18 mouse cellular contexts compared by ENCODE assay signal in the genomic region with DNA sequence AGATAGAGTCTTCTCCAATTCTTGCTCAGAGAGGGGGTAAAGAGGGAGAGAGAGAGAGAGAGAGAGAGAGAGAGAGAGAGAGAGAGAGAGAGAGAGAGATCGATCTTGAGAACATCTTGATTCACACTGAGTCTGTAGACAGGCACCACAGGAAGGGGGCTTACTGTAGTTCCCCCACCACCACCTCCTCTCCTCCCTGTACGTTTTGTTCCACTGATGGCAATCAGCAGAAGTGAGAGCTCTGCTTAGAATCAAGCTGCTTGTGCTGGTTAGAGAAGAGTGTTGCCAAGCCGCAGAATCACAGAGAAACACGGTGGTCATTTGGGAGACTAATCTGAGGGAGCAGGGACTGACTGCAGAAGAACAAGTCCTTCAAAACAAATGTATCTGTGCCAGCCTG. TPM values are rescaled to one million over a fixed set of nuclear protein-coding genes. Genes with fewer than 3 reads are reported as not detected.
A peak's percentile ranks its signal among the peaks of the same experiment; 100 is the strongest.
DNase-seq lines count a peak whose midpoint lies in the region; ATAC-seq lines count a peak whose summit lies in the region.
"Had no signal": no experiment of that assay in that cellular context is flagged by ENCODE, and none has a peak within 500 bp of the region (broad histone marks: within the 10 kb centered on the region; RNA-seq: fewer than 3 reads in every experiment).

No protein-coding gene starts in this region.

- no peak overlapping the region for H3K4me2 ChIP-seq in embryonic facial prominence, embryonic 14.5 days (ENCODE audit: low read depth, low read length)
- H3K4me2 ChIP-seq in midbrain, embryonic 11.5 days: no peak overlapping the region
- H3K4me2 ChIP-seq in hindbrain, embryonic 15.5 days: peak overlapping the region; percentile 57
- peak overlapping the region; percentile 57 for H3K4me2 ChIP-seq in neural tube, embryonic 13.5 days

- no peaks in the 10 kb centered on the region for H3K36me3 ChIP-seq in embryonic facial prominence, embryonic 14.5 days (ENCODE audit: control insufficient read depth, insufficient read depth, low read length)
- H3K36me3 ChIP-seq in embryonic facial prominence, embryonic 10.5 days (replicated peaks): no peaks in the 10 kb centered on the region
- H3K36me3 ChIP-seq in midbrain, embryonic 11.5 days (ENCODE audit: control insufficient read depth, insufficient read depth, low read length): no peaks in the 10 kb centered on the region
- no peaks in the 10 kb centered on the region for H3K36me3 ChIP-seq in midbrain, embryonic 10.5 days
- H3K36me3 ChIP-seq in hindbrain, embryonic 15.5 days: no peaks in the 10 kb centered on the region
- H3K36me3 ChIP-seq in neural tube, embryonic 13.5 days: no peaks in the 10 kb centered on the region
- H3K36me3 ChIP-seq: G1E; limb, embryonic 13.5 days had no signal

- H3K4me3 ChIP-seq in embryonic facial prominence, embryonic 14.5 days (ENCODE audit: low read depth, low read length): no peak overlapping the region
- no peak overlapping the region for H3K4me3 ChIP-seq in embryonic facial prominence, embryonic 10.5 days
- H3K4me3 ChIP-seq in midbrain, embryonic 11.5 days (ENCODE audit: low read depth, low read length): no peak overlapping the region
- H3K4me3 ChIP-seq in midbrain, embryonic 10.5 days: no peak overlapping the region
- peak overlapping the region; percentile 39 for H3K4me3 ChIP-seq in hindbrain, embryonic 15.5 days
- peak overlapping the region; percentile 35 for H3K4me3 ChIP-seq in neural tube, embryonic 13.5 days
- H3K4me3 ChIP-seq: limb, embryonic 13.5 days; myocyte had no signal

- peaks cover 21% of the 10 kb centered on the region for H3K4me1 ChIP-seq in embryonic facial prominence, embryonic 14.5 days (ENCODE audit: control insufficient read depth, insufficient read depth, low read length)
- H3K4me1 ChIP-seq in embryonic facial prominence, embryonic 10.5 days: peaks cover 18% of the 10 kb centered on the region
- H3K4me1 ChIP-seq in midbrain, embryonic 11.5 days (ENCODE audit: control insufficient read depth, insufficient read depth, low read length): peaks cover 7% of the 10 kb centered on the region; the same call in 1 of the 2 replicates
- peaks cover 13% of the 10 kb centered on the region for H3K4me1 ChIP-seq in midbrain, embryonic 10.5 days
- peaks cover 16% of the 10 kb centered on the region for H3K4me1 ChIP-seq in hindbrain, embryonic 15.5 days (replicated peaks)
- peaks cover 26% of the 10 kb centered on the region for H3K4me1 ChIP-seq in neural tube, embryonic 13.5 days (replicated peaks)

- 43% methylated on average over 4 of the region's 4 CpGs for WGBS in embryonic facial prominence, embryonic 14.5 days
- WGBS in embryonic facial prominence, embryonic 10.5 days: 71% methylated on average over 4 of the region's 4 CpGs
- WGBS in midbrain, embryonic 11.5 days: 71% methylated on average over 4 of the region's 4 CpGs
- 75% methylated on average over 4 of the region's 4 CpGs for WGBS in midbrain, embryonic 10.5 days
- WGBS in hindbrain, embryonic 15.5 days: 43% methylated on average over 4 of the region's 4 CpGs
- 66% methylated on average over 4 of the region's 4 CpGs for WGBS in neural tube, embryonic 13.5 days

- H3K9me3 ChIP-seq in embryonic facial prominence, embryonic 14.5 days (ENCODE audit: control insufficient read depth, low read length): no peaks in the 10 kb centered on the region
- H3K9me3 ChIP-seq in embryonic facial prominence, embryonic 10.5 days: no peaks in the 10 kb centered on the region
- no peaks in the 10 kb centered on the region for H3K9me3 ChIP-seq in midbrain, embryonic 11.5 days (ENCODE audit: control insufficient read depth, low read length)
- H3K9me3 ChIP-seq in midbrain, embryonic 10.5 days (replicated peaks): no peaks in the 10 kb centered on the region
- H3K9me3 ChIP-seq in hindbrain, embryonic 15.5 days: no peaks in the 10 kb centered on the region
- H3K9me3 ChIP-seq in neural tube, embryonic 13.5 days: no peaks in the 10 kb centered on the region

- H3K9ac ChIP-seq in embryonic facial prominence, embryonic 14.5 days (ENCODE audit: low read depth, low read length): peak overlapping the region; percentile 19; the same call in 1 of the 2 replicates
- H3K9ac ChIP-seq in midbrain, embryonic 11.5 days (ENCODE audit: low read length): no peak overlapping the region
- H3K9ac ChIP-seq in hindbrain, embryonic 15.5 days: peak overlapping the region; percentile 28; the same call in 1 of the 2 replicates
- peak overlapping the region; percentile 54 for H3K9ac ChIP-seq in neural tube, embryonic 13.5 days
- H3K9ac ChIP-seq: limb, embryonic 13.5 days had no signal

- DNase-seq in embryonic facial prominence, embryonic 14.5 days (ENCODE audit: low spot score): no peak
- no peak for DNase-seq in embryonic facial prominence, embryonic 10.5 days (ENCODE audit: low spot score)
- DNase-seq in midbrain, embryonic 11.5 days (ENCODE audit: low spot score, missing footprints): peak; percentile 75
- no peak for DNase-seq in midbrain, embryonic 10.5 days (ENCODE audit: low spot score)
- no peak for DNase-seq in lung, adult 18-20 months
- DNase-seq in adrenal gland, adult 2 months: no peak
- DNase-seq: adrenal gland, postnatal 25 days; cerebellum, adult 11-12 months; heart, postnatal 36 days; kidney, adult 8-10 months; lung, adult 2 months had no signal

- no peaks in the 10 kb centered on the region for H3K27me3 ChIP-seq in embryonic facial prominence, embryonic 14.5 days (replicated peaks; ENCODE audit: control insufficient read depth, insufficient read depth, low read length)
- H3K27me3 ChIP-seq in embryonic facial prominence, embryonic 10.5 days (replicated peaks; ENCODE audit: low read depth, poor library complexity, severe bottlenecking): no peaks in the 10 kb centered on the region
- no peaks in the 10 kb centered on the region for H3K27me3 ChIP-seq in midbrain, embryonic 11.5 days (ENCODE audit: control insufficient read depth, insufficient read depth, low read length)
- H3K27me3 ChIP-seq in midbrain, embryonic 10.5 days (ENCODE audit: low read depth, poor library complexity, severe bottlenecking): no peaks in the 10 kb centered on the region
- H3K27me3 ChIP-seq in hindbrain, embryonic 15.5 days: no peaks in the 10 kb centered on the region
- H3K27me3 ChIP-seq in neural tube, embryonic 13.5 days: no peaks in the 10 kb centered on the region
- H3K27me3 ChIP-seq: limb, embryonic 13.5 days had no signal

- no peak for ATAC-seq in embryonic facial prominence, embryonic 14.5 days (ENCODE audit: low read depth)
- no peak for ATAC-seq in midbrain, embryonic 11.5 days (ENCODE audit: low FRiP score)
- no peak for ATAC-seq in hindbrain, embryonic 15.5 days (ENCODE audit: low FRiP score, low read depth)
- no peak for ATAC-seq in neural tube, embryonic 13.5 days (ENCODE audit: low read depth)

- 0 out of 2 replicates have a peak overlapping the region, but pooled peaks have one; percentile 15 for H3K27ac ChIP-seq in embryonic facial prominence, embryonic 14.5 days (replicated peaks; ENCODE audit: low read depth, low read length)
- no peak overlapping the region for H3K27ac ChIP-seq in embryonic facial prominence, embryonic 10.5 days (replicated peaks)
- no peak overlapping the region for H3K27ac ChIP-seq in midbrain, embryonic 11.5 days (ENCODE audit: low read depth, low read length)
- H3K27ac ChIP-seq in midbrain, embryonic 10.5 days (replicated peaks): no peak overlapping the region
- peak overlapping the region; percentile 85 for H3K27ac ChIP-seq in hindbrain, embryonic 15.5 days (replicated peaks)
- peak overlapping the region; percentile 79 for H3K27ac ChIP-seq in neural tube, embryonic 13.5 days (replicated peaks)
- H3K27ac ChIP-seq: limb, embryonic 13.5 days; macrophage; stomach, postnatal 0 days had no signal

RNA-seq across cellular contexts. Expression of a gene that starts 1.7 kb away (rescaled TPM):
- 0.92 and 1.2 TPM in 2 replicates for polyA plus RNA-seq in embryonic facial prominence, embryonic 14.5 days (2014; fragmentation: Nextera tagmentation; extraction: Ambion mirVana)
- 0.33 and 0.49 TPM in 2 replicates for polyA plus RNA-seq in embryonic facial prominence, embryonic 10.5 days (2016; fragmentation: Nextera tagmentation; extraction: Ambion mirVana)
- polyA plus RNA-seq in midbrain, embryonic 11.5 days (2014; fragmentation: Nextera tagmentation; extraction: Ambion mirVana): 1.9 and 2.3 TPM in 2 replicates
- 1.2 and 2.9 TPM in 2 replicates for polyA plus RNA-seq in midbrain, embryonic 10.5 days (2016; fragmentation: Nextera tagmentation; extraction: Ambion mirVana)
- polyA plus RNA-seq in hindbrain, embryonic 15.5 days (2015; fragmentation: Nextera tagmentation; extraction: Ambion mirVana): 10.1 and 10.3 TPM in 2 replicates
- polyA plus RNA-seq in neural tube, embryonic 13.5 days (2015; fragmentation: Nextera tagmentation; extraction: Ambion mirVana): 4.2 and 5.2 TPM in 2 replicates
- total RNA-seq in adrenal gland, adult 2 months (2021): 10 to 100 TPM in 1 of 2 experiments, 1 to 10 TPM in 1; 1.5 to 14.0 TPM
- polyA plus RNA-seq in adrenal gland, adult 2 months (2012; rRNA removed): 1.9 and 4.2 TPM in 2 replicates
- polyA plus RNA-seq: G1E had no signal

Comparison
In these comparisons a context has a peak if more than half of its experiments do, and no peak if none do; other contexts are left out.
1. H3K27ac ChIP-seq: peak in embryonic facial prominence, embryonic 14.5 days (single experiment), hindbrain, embryonic 15.5 days (single experiment) and neural tube, embryonic 13.5 days (single experiment); none in embryonic facial prominence, embryonic 10.5 days (single experiment), midbrain, embryonic 11.5 days (single experiment) and midbrain, embryonic 10.5 days (single experiment).
2. H3K4me2 ChIP-seq: peak in hindbrain, embryonic 15.5 days (single experiment) and neural tube, embryonic 13.5 days (single experiment); none in embryonic facial prominence, embryonic 14.5 days (single experiment) and midbrain, embryonic 11.5 days (single experiment).
3. H3K4me3 ChIP-seq: peak in hindbrain, embryonic 15.5 days (single experiment) and neural tube, embryonic 13.5 days (single experiment); none in embryonic facial prominence, embryonic 14.5 days (single experiment), embryonic facial prominence, embryonic 10.5 days (single experiment), midbrain, embryonic 11.5 days (single experiment) and midbrain, embryonic 10.5 days (single experiment).